Mouse (Mus musculus): Measurements from ENCODE around the gene Mrps35. TPM values are rescaled to one million over a fixed set of nuclear protein-coding genes. Genes with fewer than 3 reads are reported as not detected.

The Mrps35 gene
- polyA plus RNA-seq, 1 experiment from 2014 or later, result 84.1 TPM

GRCm38 (mm10) chr6:147051666-147052065, 9.1 kb downstream of the Mrps35 start:
- no peak overlapping the region for H3K4me3 ChIP-seq (ENCODE audit: low read depth, low read length)
- DNase-seq (ENCODE audit: low spot score) (no peak), ATAC-seq (ENCODE audit: low FRiP score) (no peak)
- WGBS, result 94% methylated on average over 8 of the region's 8 CpGs
- H3K27ac ChIP-seq (ENCODE audit: low read depth, low read length), result no peak overlapping the region
- no peaks in the 10 kb centered on the region for H3K9me3 ChIP-seq (ENCODE audit: control insufficient read depth, low read length)
- H3K9ac ChIP-seq (ENCODE audit: low read depth, low read length), result no peak overlapping the region
- H3K4me2 ChIP-seq (replicated peaks; ENCODE audit: low read depth, low read length), result no peak overlapping the region
- H3K4me1 ChIP-seq (replicated peaks; ENCODE audit: control insufficient read depth, insufficient read depth, low read length), result no peaks in the 10 kb centered on the region
- H3K27me3 ChIP-seq (ENCODE audit: control insufficient read depth, insufficient read depth, low read length), result no peaks in the 10 kb centered on the region
- 0 out of 2 replicates have a peak, but pooled peaks cover 2% of the 10 kb centered on the region for H3K36me3 ChIP-seq (ENCODE audit: control insufficient read depth, insufficient read depth, low read length)

- DNase-seq (ENCODE audit: low spot score), result no peak
- Histone ChIP-seq H3K27me3 (ENCODE audit: control insufficient read depth, insufficient read depth, low read length) (no peaks in the 10 kb centered on the region), H3K27ac (ENCODE audit: low read depth, low read length) (no peak overlapping the region), H3K9me3 (ENCODE audit: control insufficient read depth, low read length) (no peaks in the 10 kb centered on the region), H3K4me1 (replicated peaks; ENCODE audit: control insufficient read depth, insufficient read depth, low read length) (no peaks in the 10 kb centered on the region), H3K9ac (ENCODE audit: low read depth, low read length) (no peak overlapping the region), H3K36me3 (ENCODE audit: control insufficient read depth, insufficient read depth, low read length) (0 out of 2 replicates have a peak, but pooled peaks cover 2% of the 10 kb centered on the region), H3K4me3 (ENCODE audit: low read depth, low read length) (no peak overlapping the region), H3K4me2 (replicated peaks; ENCODE audit: low read depth, low read length) (no peak overlapping the region)
- ATAC-seq (ENCODE audit: low FRiP score), result no peak
- 89% methylated on average over 9 of the region's 9 CpGs for WGBS
These were observed 9.9 kb downstream of the Mrps35 start for GRCm38 (mm10) chr6:147052440-147052839.

- Histone ChIP-seq H3K36me3 (ENCODE audit: control insufficient read depth, insufficient read depth, low read length) (no peaks in the 10 kb centered on the region), H3K9ac (ENCODE audit: low read depth, low read length) (no peak overlapping the region), H3K4me1 (replicated peaks; ENCODE audit: control insufficient read depth, insufficient read depth, low read length) (no peaks in the 10 kb centered on the region), H3K9me3 (ENCODE audit: control insufficient read depth, low read length) (no peaks in the 10 kb centered on the region), H3K27ac (ENCODE audit: low read depth, low read length) (no peak overlapping the region), H3K4me3 (ENCODE audit: low read depth, low read length) (no peak overlapping the region), H3K27me3 (ENCODE audit: control insufficient read depth, insufficient read depth, low read length) (no peaks in the 10 kb centered on the region), H3K4me2 (replicated peaks; ENCODE audit: low read depth, low read length) (no peak overlapping the region)
- ATAC-seq (ENCODE audit: low FRiP score) (no peak), DNase-seq (ENCODE audit: low spot score) (no peak)
- WGBS, result 90% methylated on average over 19 of the region's 19 CpGs
These were observed 11.5 kb downstream of the Mrps35 start for GRCm38 (mm10) chr6:147053785-147054646.

GRCm38 (mm10) chr6:147055374-147055977, 12.9 kb downstream of the Mrps35 start:
- Histone ChIP-seq H3K9me3 (ENCODE audit: control insufficient read depth, low read length) (no peaks in the 10 kb centered on the region), H3K36me3 (ENCODE audit: control insufficient read depth, insufficient read depth, low read length) (no peaks in the 10 kb centered on the region), H3K27ac (ENCODE audit: low read depth, low read length) (no peak overlapping the region), H3K4me2 (replicated peaks; ENCODE audit: low read depth, low read length) (no peak overlapping the region), H3K27me3 (ENCODE audit: control insufficient read depth, insufficient read depth, low read length) (no peaks in the 10 kb centered on the region), H3K4me1 (replicated peaks; ENCODE audit: control insufficient read depth, insufficient read depth, low read length) (no peaks in the 10 kb centered on the region), H3K9ac (ENCODE audit: low read depth, low read length) (no peak overlapping the region), H3K4me3 (ENCODE audit: low read depth, low read length) (no peak overlapping the region)
- no peak for DNase-seq (ENCODE audit: low spot score)
- no peak for ATAC-seq (ENCODE audit: low FRiP score)
- WGBS, result 88% methylated on average over 10 of the region's 10 CpGs

- ATAC-seq (ENCODE audit: low FRiP score) (no peak), DNase-seq (ENCODE audit: low spot score) (no peak)
- Histone ChIP-seq H3K4me1 (replicated peaks; ENCODE audit: control insufficient read depth, insufficient read depth, low read length) (no peaks in the 10 kb centered on the region), H3K27me3 (ENCODE audit: control insufficient read depth, insufficient read depth, low read length) (no peaks in the 10 kb centered on the region), H3K4me2 (replicated peaks; ENCODE audit: low read depth, low read length) (no peak overlapping the region), H3K9ac (ENCODE audit: low read depth, low read length) (no peak overlapping the region), H3K36me3 (ENCODE audit: control insufficient read depth, insufficient read depth, low read length) (0 out of 2 replicates have a peak, but pooled peaks cover 4% of the 10 kb centered on the region), H3K27ac (ENCODE audit: low read depth, low read length) (no peak overlapping the region), H3K9me3 (ENCODE audit: control insufficient read depth, low read length) (no peaks in the 10 kb centered on the region), H3K4me3 (ENCODE audit: low read depth, low read length) (no peak overlapping the region)
- WGBS, result 71% methylated on average over 7 of the region's 7 CpGs
These were observed 16.8 kb downstream of the Mrps35 start for GRCm38 (mm10) chr6:147059326-147059725.

GRCm38 (mm10) chr6:147061630-147062029, 19.1 kb downstream of the Mrps35 start:
- H3K27ac ChIP-seq (ENCODE audit: low read depth, low read length), result no peak overlapping the region
- H3K9me3 ChIP-seq (ENCODE audit: control insufficient read depth, low read length), result no peaks in the 10 kb centered on the region
- no peaks in the 10 kb centered on the region for H3K27me3 ChIP-seq (ENCODE audit: control insufficient read depth, insufficient read depth, low read length)
- H3K4me3 ChIP-seq (ENCODE audit: low read depth, low read length), result no peak overlapping the region
- H3K4me2 ChIP-seq (replicated peaks; ENCODE audit: low read depth, low read length), result no peak overlapping the region
- DNase-seq (ENCODE audit: low spot score) (no peak), ATAC-seq (ENCODE audit: low FRiP score) (no peak)
- WGBS, result 94% methylated on average over 9 of the region's 9 CpGs
- H3K9ac ChIP-seq (ENCODE audit: low read depth, low read length), result no peak overlapping the region
- no peaks in the 10 kb centered on the region for H3K4me1 ChIP-seq (replicated peaks; ENCODE audit: control insufficient read depth, insufficient read depth, low read length)
- 0 out of 2 replicates have a peak, but pooled peaks cover 4% of the 10 kb centered on the region for H3K36me3 ChIP-seq (ENCODE audit: control insufficient read depth, insufficient read depth, low read length)

- no peak overlapping the region for H3K27ac ChIP-seq (ENCODE audit: low read depth, low read length)
- 0 out of 2 replicates have a peak, but pooled peaks cover 4% of the 10 kb centered on the region for H3K36me3 ChIP-seq (ENCODE audit: control insufficient read depth, insufficient read depth, low read length)
- H3K4me1 ChIP-seq (replicated peaks; ENCODE audit: control insufficient read depth, insufficient read depth, low read length), result no peaks in the 10 kb centered on the region
- no peaks in the 10 kb centered on the region for H3K9me3 ChIP-seq (ENCODE audit: control insufficient read depth, low read length)
- no peak overlapping the region for H3K4me3 ChIP-seq (ENCODE audit: low read depth, low read length)
- no peaks in the 10 kb centered on the region for H3K27me3 ChIP-seq (ENCODE audit: control insufficient read depth, insufficient read depth, low read length)
- WGBS, result 84% methylated on average over 7 of the region's 7 CpGs
- ATAC-seq (ENCODE audit: low FRiP score) (no peak), DNase-seq (ENCODE audit: low spot score) (no peak)
- no peak overlapping the region for H3K4me2 ChIP-seq (replicated peaks; ENCODE audit: low read depth, low read length)
- H3K9ac ChIP-seq (ENCODE audit: low read depth, low read length), result no peak overlapping the region
These were observed 19.5 kb downstream of the Mrps35 start for GRCm38 (mm10) chr6:147062034-147062433.

- Histone ChIP-seq H3K4me1 (replicated peaks; ENCODE audit: control insufficient read depth, insufficient read depth, low read length) (no peaks in the 10 kb centered on the region), H3K4me2 (replicated peaks; ENCODE audit: low read depth, low read length) (no peak overlapping the region), H3K36me3 (ENCODE audit: control insufficient read depth, insufficient read depth, low read length) (0 out of 2 replicates have a peak, but pooled peaks cover 4% of the 10 kb centered on the region), H3K27me3 (ENCODE audit: control insufficient read depth, insufficient read depth, low read length) (no peaks in the 10 kb centered on the region), H3K4me3 (ENCODE audit: low read depth, low read length) (no peak overlapping the region), H3K9ac (ENCODE audit: low read depth, low read length) (no peak overlapping the region), H3K9me3 (ENCODE audit: control insufficient read depth, low read length) (no peaks in the 10 kb centered on the region), H3K27ac (ENCODE audit: low read depth, low read length) (no peak overlapping the region)
- WGBS, result 86% methylated on average over 7 of the region's 7 CpGs
- DNase-seq (ENCODE audit: low spot score), result no peak
- no peak for ATAC-seq (ENCODE audit: low FRiP score)
These were observed 20.1 kb downstream of the Mrps35 start for GRCm38 (mm10) chr6:147062694-147063093.

Data from hindbrain, embryonic 11.5 days (tissue).